Mouse (Mus musculus) hindbrain, embryonic 12.5 days (tissue): Measurements from ENCODE around the gene Mrnip. TPM values are rescaled to one million over a fixed set of nuclear protein-coding genes. Genes with fewer than 3 reads are reported as not detected.
"Not testable (repeated sequence)": the region's sequence is repeated elsewhere in the genome, so short reads cannot be mapped to it uniquely, and the experiment has no call there.

Experiments used
- ATAC-seq: fragments of 200-750 bp; cut with Nextera tagmentation; 2 replicates; pipeline ENCODE4 v1.8.0; 2017; ENCODE audit warnings: moderate TSS enrichment; ENCODE audit not compliant: low FRiP score
- H3K27ac ChIP-seq: fragments of 300-500 bp; sonication (generic); 2 replicates; pipeline ENCODE4 v1.5.1; 2016; ENCODE audit warnings: mild to moderate bottlenecking
- H3K27me3 ChIP-seq: fragments of 300-500 bp; sonication (generic); 2 replicates; pipeline ENCODE4 v1.6.1; 2016; ENCODE audit warnings: mild to moderate bottlenecking
- H3K36me3 ChIP-seq: fragments of 300-500 bp; sonication (generic); 2 replicates; pipeline ENCODE4 v1.6.1; 2016; ENCODE audit warnings: mild to moderate bottlenecking
- H3K4me1 ChIP-seq: fragments of 300-500 bp; sonication (generic); 2 replicates; pipeline ENCODE4 v1.6.1; 2016
- H3K4me2 ChIP-seq: fragments of 300-500 bp; sonication (generic); replicated peaks from 2 replicates; pipeline ENCODE4 v1.6.1; 2016; ENCODE audit warnings: mild to moderate bottlenecking
- H3K4me3 ChIP-seq: fragments of 300-500 bp; sonication (generic); 2 replicates; pipeline ENCODE4 v1.5.1; 2016; ENCODE audit warnings: mild to moderate bottlenecking
- H3K9ac ChIP-seq: fragments of 300-500 bp; sonication (generic); 2 replicates; pipeline ENCODE4 v1.6.1; 2016; ENCODE audit warnings: mild to moderate bottlenecking, moderate library complexity
- H3K9me3 ChIP-seq: fragments of 300-500 bp; sonication (generic); replicated peaks from 2 replicates; pipeline ENCODE4 v1.6.1; 2016; ENCODE audit warnings: mild to moderate bottlenecking
- WGBS: fragments of 180-500 bp; shearing (Covaris S2); methylation state at CpG from one replicate; pipeline ENCODE4 v1.1.7; 2016; 5-methylcytosine and 5-hydroxymethylcytosine counted together
- polyA plus RNA-seq: library from polyadenylated mRNA; unstranded; fragments of >200 nt; fragmentation: Nextera tagmentation; extraction: Ambion mirVana; gene quantifications from 2 replicates; pipeline ENCODE4 v1.2.1, GENCODE M21; 2016

The Mrnip gene
- 21.1 and 22.2 TPM in 2 replicates for polyA plus RNA-seq

- ATAC-seq: peak; percentile 65
- not testable (repeated sequence) for H3K27me3 ChIP-seq, H3K9me3 ChIP-seq
- peak within 1 kb of the TSS; percentile 76 for H3K4me2 ChIP-seq
- H3K9ac ChIP-seq: peak within 1 kb of the TSS; percentile 78
- H3K4me3 ChIP-seq: peak within 1 kb of the TSS; percentile 76
- H3K27ac ChIP-seq: peak within 1 kb of the TSS; percentile 90
- 4% methylated on average over 19 of the region's 19 CpGs for WGBS
- peaks cover 46% of the 10 kb centered on the region for H3K36me3 ChIP-seq
- peaks cover 10% of the 10 kb centered on the region; the same call in 1 of the 2 replicates for H3K4me1 ChIP-seq
Observed at GRCm38 (mm10) chr11:50174111-50174729, at the start of gene Mrnip. Mrnip (plus strand) TSS chr11:50174444.

GRCm38 (mm10) chr11:50127781-50128180, 46.5 kb upstream of the Mrnip start:
- no peak overlapping the region for H3K4me3 ChIP-seq
- H3K27ac ChIP-seq: no peak overlapping the region
- no peaks in the 10 kb centered on the region for H3K36me3 ChIP-seq
- H3K9ac ChIP-seq: no peak overlapping the region
- no peak for ATAC-seq
- peak overlapping the region; percentile 37 for H3K4me2 ChIP-seq
- 6% methylated on average over 10 of the region's 10 CpGs for WGBS
- peaks cover 17% of the 10 kb centered on the region for H3K4me1 ChIP-seq
- no peaks in the 10 kb centered on the region for H3K27me3 ChIP-seq
- H3K9me3 ChIP-seq: no peaks in the 10 kb centered on the region

- peak within 1 kb of the TSS; percentile 69 for H3K4me2 ChIP-seq
- ATAC-seq: peak; percentile 94
- under 1% methylated on average over 67 of the region's 77 CpGs for WGBS
- no peaks in the 10 kb centered on the region for H3K27me3 ChIP-seq
- H3K27ac ChIP-seq: peak within 1 kb of the TSS; percentile 90
- peaks cover 17% of the 10 kb centered on the region for H3K4me1 ChIP-seq
- peak within 1 kb of the TSS; percentile 99 for H3K9ac ChIP-seq
- peaks cover 8% of the 10 kb centered on the region for H3K36me3 ChIP-seq
- H3K4me3 ChIP-seq: peak within 1 kb of the TSS; percentile 85
- H3K9me3 ChIP-seq: no peaks in the 10 kb centered on the region
Observed at GRCm38 (mm10) chr11:50130811-50131766, 43.2 kb upstream of the Mrnip start, which contains the start of gene Tbc1d9b. Tbc1d9b (plus strand) TSS chr11:50131396.

- Histone ChIP-seq H3K4me3 (peak overlapping the region; percentile 85), H3K27me3 (no peaks in the 10 kb centered on the region), H3K4me1 (peaks cover 17% of the 10 kb centered on the region), H3K9ac (peak overlapping the region; percentile 99), H3K9me3 (no peaks in the 10 kb centered on the region), H3K27ac (no peak overlapping the region), H3K4me2 (peak overlapping the region; percentile 69), H3K36me3 (peaks cover 15% of the 10 kb centered on the region)
- ATAC-seq: no peak
- 18% methylated on average over 10 of the region's 10 CpGs for WGBS
Observed at GRCm38 (mm10) chr11:50131801-50132201, 42.4 kb upstream of the Mrnip start.

GRCm38 (mm10) chr11:50132265-50132664, 42.0 kb upstream of the Mrnip start:
- H3K27me3 ChIP-seq: no peaks in the 10 kb centered on the region
- peak overlapping the region; percentile 99 for H3K9ac ChIP-seq
- no peak for ATAC-seq
- no peak overlapping the region for H3K27ac ChIP-seq
- peaks cover 15% of the 10 kb centered on the region for H3K36me3 ChIP-seq
- peak overlapping the region; percentile 85 for H3K4me3 ChIP-seq
- peak overlapping the region; percentile 69 for H3K4me2 ChIP-seq
- no peaks in the 10 kb centered on the region for H3K9me3 ChIP-seq
- H3K4me1 ChIP-seq: peaks cover 17% of the 10 kb centered on the region
- 78% methylated on average over 6 of the region's 6 CpGs for WGBS

- no peak overlapping the region for H3K4me2 ChIP-seq
- no peak overlapping the region for H3K27ac ChIP-seq
- no peak overlapping the region for H3K9ac ChIP-seq
- ATAC-seq: no peak
- no peaks in the 10 kb centered on the region for H3K27me3 ChIP-seq
- H3K4me3 ChIP-seq: no peak overlapping the region
- H3K36me3 ChIP-seq: peaks cover 36% of the 10 kb centered on the region
- no peaks in the 10 kb centered on the region for H3K9me3 ChIP-seq
- H3K4me1 ChIP-seq: peaks cover 14% of the 10 kb centered on the region
- WGBS: 83% methylated on average over 10 of the region's 10 CpGs
Observed at GRCm38 (mm10) chr11:50134136-50134859, 39.9 kb upstream of the Mrnip start.

- no peak overlapping the region for H3K9ac ChIP-seq
- H3K36me3 ChIP-seq: peaks cover 74% of the 10 kb centered on the region
- no peak for ATAC-seq
- 72% methylated on average over 10 of the region's 10 CpGs for WGBS
- no peak overlapping the region for H3K4me2 ChIP-seq
- no peak overlapping the region for H3K27ac ChIP-seq
- no peaks in the 10 kb centered on the region for H3K27me3 ChIP-seq
- no peak overlapping the region for H3K4me3 ChIP-seq
- no peaks in the 10 kb centered on the region for H3K4me1 ChIP-seq
- H3K9me3 ChIP-seq: no peaks in the 10 kb centered on the region
Observed at GRCm38 (mm10) chr11:50138206-50138822, 35.9 kb upstream of the Mrnip start.

GRCm38 (mm10) chr11:50139571-50139970, 34.7 kb upstream of the Mrnip start:
- Histone ChIP-seq H3K9me3 (no peaks in the 10 kb centered on the region), H3K36me3 (peaks cover 84% of the 10 kb centered on the region)

GRCm38 (mm10) chr11:50145529-50145928, 28.7 kb upstream of the Mrnip start:
- H3K4me1 ChIP-seq: no peaks in the 10 kb centered on the region
- ATAC-seq: no peak
- no peaks in the 10 kb centered on the region for H3K27me3 ChIP-seq
- 80% methylated on average over 3 of the region's 3 CpGs for WGBS
- H3K27ac ChIP-seq: no peak overlapping the region
- no peaks in the 10 kb centered on the region for H3K9me3 ChIP-seq
- H3K9ac ChIP-seq: no peak overlapping the region
- no peak overlapping the region for H3K4me3 ChIP-seq
- H3K36me3 ChIP-seq: peaks cover 86% of the 10 kb centered on the region
- H3K4me2 ChIP-seq: no peak overlapping the region

More at GRCm38 (mm10) chr11:50139571-50139970, 34.7 kb upstream of the Mrnip start:
- Histone ChIP-seq H3K4me1 (no peaks in the 10 kb centered on the region), H3K4me2 (no peak overlapping the region), H3K4me3 (no peak overlapping the region), H3K9ac (no peak overlapping the region), H3K27ac (no peak overlapping the region), H3K27me3 (no peaks in the 10 kb centered on the region)
- WGBS: 83% methylated on average over 7 of the region's 7 CpGs
- ATAC-seq: no peak

- no peak for ATAC-seq
- Histone ChIP-seq H3K27ac (no peak overlapping the region), H3K4me1 (no peaks in the 10 kb centered on the region), H3K9ac (no peak overlapping the region), H3K36me3 (peaks cover 85% of the 10 kb centered on the region), H3K9me3 (no peaks in the 10 kb centered on the region), H3K4me2 (no peak overlapping the region), H3K27me3 (no peaks in the 10 kb centered on the region), H3K4me3 (no peak overlapping the region)
- 94% methylated on average over 13 of the region's 13 CpGs for WGBS
Observed at GRCm38 (mm10) chr11:50146121-50146520, 28.1 kb upstream of the Mrnip start.

GRCm38 (mm10) chr11:50147267-50147957, 26.8 kb upstream of the Mrnip start:
- Histone ChIP-seq H3K27ac (no peak overlapping the region), H3K4me1 (no peaks in the 10 kb centered on the region), H3K9ac (no peak overlapping the region), H3K27me3 (no peaks in the 10 kb centered on the region), H3K9me3 (no peaks in the 10 kb centered on the region), H3K36me3 (peaks cover 87% of the 10 kb centered on the region), H3K4me3 (no peak overlapping the region), H3K4me2 (no peak overlapping the region)
- WGBS: 87% methylated on average over 9 of the region's 9 CpGs
- no peak for ATAC-seq
